20 mouse cellular contexts compared by ENCODE assay signal in genomic region chr15:86095722-86096603, GRCm38 (mm10). TPM values are rescaled to one million over a fixed set of nuclear protein-coding genes. Genes with fewer than 3 reads are reported as not detected.
DNase-seq lines count a peak whose midpoint lies in the region; ATAC-seq and TF ChIP-seq lines count a peak whose summit lies in the region.
"Had no signal": no experiment of that assay in that cellular context is flagged by ENCODE, and none has a peak within 500 bp of the region (broad histone marks: within the 10 kb centered on the region; RNA-seq: fewer than 3 reads in every experiment).

No protein-coding gene starts in this region.

- no peak for TF ChIP-seq POLR2A in small intestine, adult 2 months (IDR thresholded peaks at IDR 0.05; ENCODE audit: low read depth, low read length)

- H3K36me3 ChIP-seq in heart, embryonic 12.5 days, result peaks cover 13% of the 10 kb centered on the region; the same call in 1 of the 2 replicates
- H3K36me3 ChIP-seq in small intestine, adult 2 months (ENCODE audit: control insufficient read depth, insufficient read depth, low read length), result 0 out of 2 replicates have a peak, but pooled peaks cover 11% of the 10 kb centered on the region

- no peak overlapping the region for H3K4me2 ChIP-seq in heart, embryonic 12.5 days
- H3K4me2 ChIP-seq: embryonic facial prominence, embryonic 15.5 days; forebrain, embryonic 12.5 days; limb, embryonic 12.5 days; liver, embryonic 15.5 days; midbrain, embryonic 11.5 days had no signal

- whole genome bisulfite sequencing in heart, embryonic 12.5 days, result 90% methylated on average over 17 of the region's 17 CpGs
- WGBS in small intestine, adult 2 months, result 69% methylated on average over 17 of the region's 17 CpGs

- H3K9me3 ChIP-seq in heart, embryonic 12.5 days (replicated peaks), result no peaks in the 10 kb centered on the region
- H3K9me3 ChIP-seq: embryonic facial prominence, embryonic 15.5 days; forebrain, embryonic 12.5 days; limb, embryonic 12.5 days; liver, embryonic 15.5 days had no signal

- no peak overlapping the region for H3K4me3 ChIP-seq in heart, embryonic 12.5 days
- no peak overlapping the region for H3K4me3 ChIP-seq in small intestine, adult 2 months (ENCODE audit: low read depth, low read length)
- H3K4me3 ChIP-seq: embryonic facial prominence, embryonic 15.5 days; forebrain, embryonic 12.5 days; limb, embryonic 12.5 days; liver, embryonic 15.5 days had no signal

- no peak overlapping the region for H3K9ac ChIP-seq in heart, embryonic 12.5 days
- H3K9ac ChIP-seq: embryonic facial prominence, embryonic 15.5 days; forebrain, embryonic 12.5 days; limb, embryonic 12.5 days; liver, embryonic 15.5 days had no signal

- no peaks in the 10 kb centered on the region for H3K27me3 ChIP-seq in heart, embryonic 12.5 days (replicated peaks)
- no peaks in the 10 kb centered on the region for H3K27me3 ChIP-seq in small intestine, adult 2 months (ENCODE audit: control insufficient read depth, insufficient read depth, low read length)
- H3K27me3 ChIP-seq: embryonic facial prominence, embryonic 15.5 days; forebrain, embryonic 12.5 days; limb, embryonic 12.5 days; liver, embryonic 15.5 days had no signal

- DNase-seq in heart, adult 11 months, result peak; percentile 98
- peak; percentile 63 for DNase-seq in kidney, postnatal 10 days
- no peak for DNase-seq in kidney, postnatal 25 days
- peak; percentile 71 to 74 for DNase-seq in heart, adult 9 months (ENCODE audit: low spot score in 2 of 2)
- no peak for DNase-seq in spleen, postnatal 10 days (ENCODE audit: low spot score in 2 of 2)
- no peak for DNase-seq in cerebellum, adult 9-11 months
- DNase-seq: cerebellum, adult 9-10 months; embryo, embryonic 11 days; gastrocnemius, postnatal 36 days; kidney, postnatal 14 days; right cerebral cortex, postnatal 14 days; thymus, adult 18-20 months had no signal

- peaks cover 12% of the 10 kb centered on the region for H3K4me1 ChIP-seq in heart, embryonic 12.5 days (replicated peaks)
- H3K4me1 ChIP-seq in small intestine, adult 2 months (ENCODE audit: control insufficient read depth, insufficient read depth, insufficient read length, low read length), result peaks cover 41% of the 10 kb centered on the region

- no peak for ATAC-seq in heart, embryonic 12.5 days (ENCODE audit: insufficient number of reproducible peaks, low FRiP score)

- no peak for TF ChIP-seq CTCF in small intestine, adult 2 months (IDR thresholded peaks at IDR 0.05; ENCODE audit: extremely low read depth, insufficient read length, insufficient replicate concordance, low read depth, low read length)

- no peak overlapping the region for H3K27ac ChIP-seq in heart, embryonic 12.5 days (ENCODE audit: poor library complexity, severe bottlenecking)
- H3K27ac ChIP-seq in small intestine, adult 2 months (ENCODE audit: insufficient read depth, low read depth, low read length), result peak overlapping the region; percentile 77
- H3K27ac ChIP-seq: embryonic facial prominence, embryonic 15.5 days; forebrain, embryonic 12.5 days; limb, embryonic 12.5 days; liver, embryonic 15.5 days; macrophage had no signal

RNA-seq across cellular contexts. Expression of gene Gramd4, which starts 38.5 kb away (rescaled TPM):
- 14.3 and 14.8 TPM in 2 replicates for polyA plus RNA-seq in heart, embryonic 12.5 days (2016; fragmentation: Nextera tagmentation; extraction: Ambion mirVana)
- 10.5 and 25.1 TPM in 2 replicates for polyA plus RNA-seq in small intestine, adult 2 months (2012; rRNA removed)

Comparison
In these comparisons a context has a peak if more than half of its experiments do, and no peak if none do; other contexts are left out.
1. DNase-seq: peak in heart, adult 11 months (single experiment), kidney, postnatal 10 days (single experiment) and heart, adult 9 months (2 of 2); none in kidney, postnatal 25 days (0 of 2), spleen, postnatal 10 days (0 of 2) and cerebellum, adult 9-11 months (single experiment).